Mouse (Mus musculus): ENCODE measurements around the gene Tspan32.

Tspan32 gene

DNA sequence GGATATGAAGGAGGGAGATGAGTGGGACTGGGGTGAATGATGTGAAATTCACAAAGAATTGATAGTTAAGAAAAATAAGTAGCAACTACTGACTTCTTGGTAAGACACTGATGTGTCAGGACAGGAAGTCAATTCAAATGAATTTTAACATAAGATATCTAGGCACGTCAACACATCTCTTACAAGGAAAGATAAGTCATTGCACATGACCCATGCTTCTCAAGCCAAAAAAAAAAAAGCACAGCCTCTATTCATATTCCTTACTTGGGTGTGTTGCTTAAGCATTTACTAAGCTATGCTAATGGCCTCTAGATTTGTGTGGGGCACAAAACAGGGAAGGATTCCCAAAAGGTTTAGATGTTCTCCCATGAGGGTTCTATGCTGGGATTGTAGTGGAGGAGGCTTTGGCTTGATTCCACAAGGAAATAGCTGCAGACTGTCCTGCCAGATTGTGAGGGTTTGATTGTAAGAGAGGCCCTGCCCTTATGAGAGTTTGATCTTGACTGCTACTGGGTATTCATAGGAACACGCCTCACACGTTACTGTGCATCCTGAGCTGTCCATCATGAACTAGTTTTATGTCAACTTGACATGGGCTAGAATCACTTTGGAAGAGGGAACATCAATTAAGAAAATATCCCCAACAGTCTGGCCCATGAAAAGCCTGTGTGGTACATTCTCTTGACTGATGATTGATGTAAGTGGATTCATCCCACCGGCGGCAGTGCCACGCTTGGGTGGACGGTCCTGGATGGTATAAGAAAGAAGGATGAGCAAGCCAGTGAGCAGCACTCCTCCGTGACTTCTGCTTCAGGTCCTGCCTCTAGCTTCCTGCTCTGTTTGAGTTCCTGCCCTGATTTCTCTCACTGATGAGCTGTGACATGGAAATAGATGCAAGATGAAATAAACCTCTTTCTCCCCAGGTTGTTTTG is 29.9 kb downstream of the Tspan32 start:
- DNase-seq, result no peak

DNA sequence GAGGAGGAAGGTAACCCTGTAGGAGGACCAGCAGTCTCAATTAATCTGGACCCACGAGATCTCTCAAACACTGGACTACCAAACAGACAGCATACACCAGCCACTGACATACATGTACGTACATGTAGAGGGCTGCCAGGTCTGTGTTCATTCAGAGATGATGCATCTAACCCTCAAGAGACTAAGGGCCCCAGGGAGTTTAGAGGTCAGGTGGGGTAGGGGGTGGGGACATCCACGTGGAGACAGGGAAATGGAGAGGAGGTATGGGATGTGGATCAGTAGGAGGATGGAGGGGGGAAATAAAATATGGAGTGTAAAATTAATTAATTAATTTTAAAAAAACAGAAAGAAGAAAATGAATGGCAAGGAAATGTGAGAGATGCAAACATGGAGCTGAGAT is 31.9 kb downstream of the Tspan32 start:
- DNase-seq, result no peak

DNA sequence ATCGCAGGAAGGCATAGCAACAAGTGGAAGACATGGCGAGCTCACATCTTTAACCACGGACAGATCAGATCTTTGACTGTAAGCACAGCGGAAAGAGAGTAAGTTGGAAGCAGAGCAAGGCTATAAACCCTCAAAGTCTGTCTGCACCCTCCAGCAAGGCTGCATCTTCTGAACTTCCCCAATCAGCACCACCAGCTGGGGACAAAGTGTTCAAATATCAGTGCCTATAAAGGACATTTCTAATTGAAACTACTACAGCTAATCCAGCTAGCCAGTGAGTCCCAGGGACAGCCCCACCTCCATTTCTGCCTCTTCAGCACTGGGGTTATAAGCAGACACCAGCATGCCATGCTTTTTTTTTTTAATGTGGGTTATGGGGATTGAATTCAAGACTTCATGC is 32.5 kb downstream of the Tspan32 start:
- no peak for DNase-seq

DNA sequence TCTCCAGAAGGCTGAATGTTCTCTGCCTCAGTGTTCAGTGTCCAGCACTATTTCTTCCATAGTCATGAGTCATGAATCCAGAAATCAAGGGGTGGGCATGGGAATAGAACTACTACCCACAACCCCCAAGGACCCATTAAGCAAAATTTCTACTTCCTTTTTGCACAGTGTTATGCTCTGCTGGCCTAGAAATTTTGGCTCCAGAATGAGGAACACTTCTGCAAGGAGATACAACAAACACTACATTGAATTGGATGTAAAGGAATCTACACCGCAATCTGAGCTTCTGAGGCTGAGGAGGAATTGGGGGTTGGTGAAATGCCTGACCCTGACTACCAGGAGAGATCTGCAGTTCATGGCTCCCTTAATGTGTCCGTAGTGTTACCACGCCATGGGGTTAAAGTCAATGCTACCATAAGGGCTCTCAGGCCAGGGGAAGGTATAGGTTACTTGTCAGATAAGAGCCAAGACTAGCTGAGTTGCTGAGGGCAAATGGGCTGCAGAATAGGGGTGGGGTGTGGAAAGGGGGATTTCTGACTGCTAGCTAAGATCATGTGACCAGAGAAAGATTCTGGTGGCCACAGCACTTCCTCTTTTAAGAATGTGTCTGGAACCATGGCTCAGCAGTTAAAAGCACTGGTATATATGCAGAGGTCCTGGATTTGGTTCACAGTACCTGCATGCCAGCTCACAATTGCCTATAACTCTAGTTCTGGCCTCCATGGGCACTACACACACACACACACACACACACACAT is 33.5 kb downstream of the Tspan32 start:
- DNase-seq, result no peak

DNA sequence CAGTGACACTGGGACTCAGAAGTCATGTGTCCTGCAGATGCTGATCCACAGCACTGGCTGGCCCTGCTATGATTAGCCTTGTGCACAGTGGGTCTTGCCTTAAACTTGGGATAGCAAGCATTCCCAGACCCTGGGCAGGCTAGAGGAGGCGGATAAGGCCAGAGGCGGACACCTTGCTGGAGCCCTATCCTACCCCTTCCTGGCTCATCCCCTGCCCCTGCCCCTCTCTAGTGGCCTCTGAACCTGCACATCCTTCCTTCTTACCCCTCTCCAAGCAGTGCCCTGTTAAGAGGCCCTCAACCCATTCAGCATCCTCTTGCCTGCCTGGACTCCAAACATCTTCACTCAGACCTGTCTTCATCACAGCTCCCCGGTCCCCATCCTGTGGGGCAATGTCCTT is 35.7 kb downstream of the Tspan32 start:
- DNase-seq, result no peak

DNA sequence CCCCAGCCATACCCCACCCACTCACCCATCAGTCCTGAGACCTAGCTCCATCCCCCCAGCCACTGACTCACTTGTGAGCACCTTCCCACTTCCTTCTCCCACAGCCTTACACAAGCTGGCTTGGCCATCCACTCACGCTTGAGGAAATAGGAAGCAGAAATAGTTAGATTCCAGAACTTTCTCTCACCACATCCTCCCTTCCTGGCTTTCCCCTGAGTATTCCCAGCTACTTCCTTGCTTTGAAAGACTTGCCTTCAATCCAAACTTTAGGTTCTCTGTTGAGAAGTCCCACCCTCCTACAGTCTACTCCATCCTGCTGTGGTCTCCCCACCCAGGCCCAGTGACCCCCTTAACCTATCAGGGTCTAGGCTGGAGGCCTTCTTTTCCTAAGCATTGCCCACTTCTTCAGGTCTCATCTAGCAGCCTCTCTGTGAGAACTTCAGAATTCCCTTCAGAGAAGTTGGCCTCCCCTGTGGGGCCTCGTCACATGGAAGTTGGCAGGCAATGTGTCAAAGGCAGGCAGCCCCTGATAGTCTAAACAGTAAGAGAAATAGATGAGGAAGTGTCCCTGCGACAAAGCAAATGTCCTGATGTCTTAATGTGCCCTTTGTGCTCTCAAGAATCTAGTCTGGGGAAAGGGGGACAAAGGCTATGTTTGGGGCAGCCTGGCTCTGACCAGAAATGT is 36.4 kb downstream of the Tspan32 start:
- no peak for DNase-seq

DNA sequence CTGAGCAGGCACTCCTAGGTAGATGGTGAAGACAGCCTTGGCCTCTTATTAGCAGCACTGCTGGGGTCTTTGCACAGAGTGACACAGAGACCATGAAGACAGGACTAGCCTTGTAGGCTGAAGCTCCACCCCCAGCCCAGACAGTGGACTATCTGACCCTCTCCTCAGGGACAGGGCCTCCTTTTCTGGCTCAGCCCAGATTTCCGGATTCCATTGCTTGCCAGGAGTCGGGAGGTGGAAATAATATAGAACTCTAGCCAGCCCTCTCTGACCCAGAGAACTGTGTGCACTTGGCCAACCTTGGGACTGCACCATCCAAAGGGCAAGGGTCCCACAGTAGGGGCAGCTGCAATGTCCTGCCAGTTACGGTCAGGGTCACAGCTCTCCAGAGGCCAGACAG is 37.2 kb downstream of the Tspan32 start:
- no peak for DNase-seq

DNA sequence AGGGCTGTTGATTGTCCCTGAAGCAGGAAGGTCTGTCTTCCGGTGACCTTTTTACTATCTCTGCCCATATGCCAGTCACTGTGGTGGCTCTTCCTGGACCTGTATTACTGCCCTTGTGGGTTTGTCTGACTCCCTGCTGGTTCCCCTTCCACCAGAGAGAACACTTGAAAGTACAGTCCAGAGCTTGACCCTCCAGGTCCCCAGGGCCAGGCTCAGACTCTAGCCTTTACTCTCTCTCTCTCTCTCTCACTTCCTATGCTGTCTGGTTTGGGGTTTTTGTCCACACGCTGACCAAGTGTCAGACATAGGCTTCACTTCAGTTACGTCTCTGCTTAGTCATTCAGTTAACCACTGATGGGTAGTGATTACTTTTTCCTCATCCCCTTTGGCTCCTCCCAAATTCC is 38.1 kb downstream of the Tspan32 start:
- DNase-seq, result no peak

DNA sequence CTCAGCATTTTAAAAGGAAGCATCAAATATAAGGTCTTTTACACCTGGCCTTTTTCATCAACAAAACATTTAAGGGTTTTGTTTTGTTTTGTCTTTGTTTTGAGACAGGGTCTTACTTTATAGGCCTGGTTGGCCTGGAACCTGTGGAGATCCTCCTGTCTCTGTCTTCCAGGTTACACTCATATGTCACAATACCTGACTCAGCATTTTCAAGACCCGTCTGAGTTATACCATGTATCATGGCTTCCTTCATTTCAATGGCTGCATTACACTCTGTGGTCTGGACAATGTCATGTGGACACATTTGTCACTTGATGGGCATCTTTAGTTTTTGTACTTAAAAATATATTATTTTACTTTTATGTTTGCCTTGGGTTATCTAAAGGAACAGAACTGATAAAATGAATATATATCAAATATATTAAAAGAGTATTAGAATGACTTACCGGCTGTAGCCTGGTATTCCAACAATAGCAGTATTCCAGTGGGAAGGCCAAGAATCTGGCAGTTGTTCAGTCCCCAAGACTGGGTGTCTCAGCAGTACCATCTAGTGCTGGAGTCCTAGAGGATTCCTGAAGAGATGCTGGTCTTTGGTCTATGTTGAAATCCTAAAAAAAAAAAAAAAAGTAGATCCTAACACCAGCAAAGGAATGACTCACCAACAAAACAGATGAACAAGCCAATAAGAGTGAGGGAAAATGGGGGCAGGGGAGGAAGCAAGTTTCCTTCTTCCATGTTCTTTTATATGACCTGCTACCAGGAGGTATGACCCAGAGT is 39.4 kb downstream of the Tspan32 start:
- no peak for DNase-seq

DNA sequence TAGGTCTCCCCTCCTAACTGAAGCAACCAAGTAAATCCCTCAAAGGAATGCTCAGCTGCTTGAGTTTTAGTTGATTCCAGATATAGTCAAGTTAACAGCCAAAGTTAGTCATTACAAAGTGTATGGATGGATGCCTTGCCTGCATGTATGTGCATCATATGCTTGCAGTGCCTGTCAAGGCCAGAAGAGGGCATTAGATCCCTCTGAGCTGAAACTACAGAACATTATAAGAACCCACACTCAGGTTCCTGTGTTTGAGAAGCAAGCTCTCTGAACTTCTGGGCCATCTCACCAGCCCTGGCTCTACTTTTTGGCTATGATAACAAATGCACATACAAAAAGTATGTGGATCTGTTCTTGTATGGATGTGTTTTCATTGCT is 40.0 kb downstream of the Tspan32 start:
- no peak for DNase-seq

DNA sequence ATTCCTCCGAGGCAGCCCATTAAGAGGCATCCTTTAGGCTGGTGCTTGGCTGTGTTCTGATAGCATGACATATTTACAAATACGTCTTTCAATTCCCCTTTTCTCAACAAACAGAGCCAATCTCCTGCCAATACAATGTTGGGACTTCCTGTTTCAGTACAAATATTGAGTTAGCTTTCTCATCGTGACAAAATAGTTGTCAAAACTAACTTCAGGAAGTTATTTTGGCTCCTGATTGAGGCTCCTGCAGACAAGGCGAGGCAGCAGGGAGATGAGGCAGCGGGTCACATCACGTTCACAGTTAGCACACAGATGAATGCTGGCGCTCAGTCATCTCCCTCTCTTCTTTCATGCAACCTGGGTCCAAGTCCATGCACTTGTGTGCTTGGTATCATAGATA is 41.5 kb downstream of the Tspan32 start:
- no peak for DNase-seq

DNA sequence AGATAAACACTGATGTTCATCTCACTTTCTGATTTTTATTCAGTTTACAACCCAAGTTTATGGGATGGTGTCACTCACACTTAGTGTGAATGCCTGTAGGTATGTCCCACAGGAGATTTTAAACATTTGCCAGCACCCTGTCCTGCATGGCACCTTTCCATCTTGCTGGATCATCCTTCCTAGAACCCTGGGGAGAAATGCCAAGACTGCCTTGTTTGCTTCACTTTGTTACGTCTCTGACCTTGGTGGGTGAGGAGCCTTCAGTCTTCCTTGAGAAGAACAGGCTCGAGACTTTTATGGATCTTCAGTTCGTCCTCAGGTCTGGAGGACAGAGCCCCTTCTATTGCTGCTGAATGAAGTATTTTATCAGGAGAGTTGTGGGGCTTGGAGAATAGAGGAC is 44.5 kb downstream of the Tspan32 start:
- DNase-seq, result peak; percentile 19

DNA sequence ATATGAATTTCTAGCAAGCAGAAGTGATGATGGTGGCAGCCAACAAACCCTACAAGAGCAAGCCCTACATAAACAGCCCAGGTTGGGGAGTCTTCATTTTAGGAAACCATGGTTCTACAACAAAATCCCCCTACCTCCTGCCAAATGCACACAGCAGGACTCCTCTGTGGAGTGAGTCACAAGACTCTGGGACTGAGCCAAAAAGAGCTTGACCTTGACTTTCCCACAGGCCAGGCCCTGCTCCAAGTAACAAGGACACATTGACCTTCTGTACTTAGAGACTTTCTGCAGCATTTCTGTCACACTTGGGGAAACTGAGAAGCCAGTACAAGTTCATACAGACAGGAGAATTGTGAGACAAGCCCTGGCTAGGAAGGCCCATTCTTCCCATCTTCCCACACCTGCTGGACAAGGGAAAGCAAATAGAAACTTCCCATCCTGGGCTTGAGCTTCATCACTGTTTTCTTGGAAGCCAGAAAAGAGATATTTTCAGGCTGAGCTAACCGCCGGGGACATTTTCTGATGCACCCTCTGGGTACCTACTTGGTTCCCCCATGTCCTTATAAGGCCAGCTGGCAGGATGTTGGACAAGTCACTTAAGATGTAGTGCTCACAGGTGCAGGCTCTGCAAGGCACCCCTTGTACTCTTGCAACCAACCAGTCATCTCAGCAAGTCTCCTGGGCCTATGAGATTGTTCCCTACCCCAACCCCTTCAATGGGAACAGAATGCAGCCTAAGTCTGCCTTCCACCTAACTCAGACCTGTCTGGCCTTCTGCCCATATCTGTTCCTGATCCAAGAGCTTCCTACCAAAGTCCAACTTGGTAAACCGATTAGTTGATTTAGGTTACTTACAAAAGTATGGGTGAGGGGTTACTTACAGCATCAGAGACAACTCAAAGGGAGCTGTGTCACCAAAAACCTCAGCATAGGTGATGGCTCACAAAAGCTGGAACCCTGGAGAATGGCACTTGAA is 45.3 kb downstream of the Tspan32 start:
- peak; percentile 27 for DNase-seq

DNA sequence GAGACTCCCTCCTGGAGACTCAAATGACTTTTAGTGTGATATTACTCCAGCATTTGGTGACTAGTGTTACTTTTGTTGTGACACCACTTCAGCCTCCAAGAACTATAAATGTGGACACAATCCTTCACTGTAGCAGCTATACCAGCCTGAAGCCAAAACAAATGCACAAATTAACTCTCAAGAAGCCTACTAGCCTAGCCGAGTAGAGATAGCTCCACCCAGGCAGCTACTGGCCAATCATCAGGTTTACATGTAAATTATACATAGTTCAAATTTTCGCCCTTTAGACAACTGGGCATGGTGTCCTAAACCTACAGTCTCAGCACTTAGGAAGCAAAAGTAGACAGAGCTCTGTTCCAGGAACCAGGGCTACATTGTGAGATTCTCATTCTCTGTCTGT is 46.5 kb downstream of the Tspan32 start:
- peak; percentile 12 for DNase-seq

DNA sequence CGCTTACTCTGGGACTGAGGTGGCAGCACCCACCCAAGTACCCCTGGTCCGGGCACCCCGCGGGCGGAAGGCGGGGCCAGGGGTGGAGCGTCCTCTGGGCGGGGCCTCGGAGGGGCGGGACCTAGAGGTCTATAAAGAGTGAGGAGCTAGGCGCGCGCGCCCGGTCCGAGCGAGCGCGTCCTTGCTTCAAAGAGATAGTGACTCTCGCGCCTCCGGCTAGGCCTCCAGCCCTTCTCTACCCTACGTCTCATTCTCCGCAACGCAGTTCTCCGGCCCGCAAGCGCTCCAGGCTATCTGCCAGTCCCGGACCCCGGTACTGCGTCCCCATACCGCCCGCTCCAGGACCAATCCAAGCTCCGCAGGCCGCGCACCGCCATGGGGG is 47.8 kb downstream of the Tspan32 start, which contains the start of gene Cd81:
Gene Cd81, plus strand, starts transcription at position 114 of the 382 bp plus-strand sequence.
- DNase-seq, result peak; percentile 81

DNA sequence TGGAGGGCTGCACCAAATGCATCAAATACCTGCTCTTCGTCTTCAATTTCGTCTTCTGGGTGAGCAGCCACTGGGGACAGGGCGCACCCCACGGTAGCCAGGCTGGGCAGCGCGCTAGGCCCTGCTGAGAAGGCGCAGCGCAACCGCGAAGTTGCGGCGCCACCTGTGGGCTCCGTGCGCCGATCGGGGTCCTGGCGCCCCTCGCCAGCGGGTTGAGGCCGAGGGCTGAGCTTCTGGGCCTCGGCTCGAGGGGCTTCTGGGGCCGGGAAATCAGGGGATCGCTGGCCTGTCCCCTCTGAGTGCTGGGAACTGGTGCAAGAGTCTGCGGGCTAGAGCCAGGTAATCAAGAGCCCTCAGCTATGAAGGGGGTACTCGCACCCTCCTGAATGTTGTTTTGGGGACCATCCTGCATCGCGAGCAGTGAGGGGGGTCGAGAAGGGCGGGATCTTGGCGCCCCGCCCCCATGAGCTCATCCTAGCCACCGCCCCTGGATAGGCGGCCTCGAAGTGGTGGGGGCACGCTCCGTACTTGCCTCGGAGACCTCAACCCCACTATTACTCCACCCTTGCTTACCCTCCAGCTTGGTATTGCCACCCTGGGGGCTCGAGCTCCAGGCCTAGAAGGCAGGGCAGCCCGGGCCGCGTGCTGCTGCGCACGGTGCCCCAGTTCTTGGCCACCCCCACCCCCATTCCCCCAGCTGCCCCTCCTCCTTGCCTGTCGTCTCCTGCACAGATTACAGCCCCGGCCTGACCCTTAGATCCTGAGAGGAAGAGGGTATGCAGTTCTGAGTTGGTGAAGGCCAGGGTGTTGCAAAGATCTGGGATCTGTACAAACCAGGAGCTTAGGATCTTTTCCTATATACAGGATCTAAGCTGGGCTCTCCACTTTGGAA is 48.4 kb downstream of the Tspan32 start:
- peak; percentile 61 for DNase-seq

DNA sequence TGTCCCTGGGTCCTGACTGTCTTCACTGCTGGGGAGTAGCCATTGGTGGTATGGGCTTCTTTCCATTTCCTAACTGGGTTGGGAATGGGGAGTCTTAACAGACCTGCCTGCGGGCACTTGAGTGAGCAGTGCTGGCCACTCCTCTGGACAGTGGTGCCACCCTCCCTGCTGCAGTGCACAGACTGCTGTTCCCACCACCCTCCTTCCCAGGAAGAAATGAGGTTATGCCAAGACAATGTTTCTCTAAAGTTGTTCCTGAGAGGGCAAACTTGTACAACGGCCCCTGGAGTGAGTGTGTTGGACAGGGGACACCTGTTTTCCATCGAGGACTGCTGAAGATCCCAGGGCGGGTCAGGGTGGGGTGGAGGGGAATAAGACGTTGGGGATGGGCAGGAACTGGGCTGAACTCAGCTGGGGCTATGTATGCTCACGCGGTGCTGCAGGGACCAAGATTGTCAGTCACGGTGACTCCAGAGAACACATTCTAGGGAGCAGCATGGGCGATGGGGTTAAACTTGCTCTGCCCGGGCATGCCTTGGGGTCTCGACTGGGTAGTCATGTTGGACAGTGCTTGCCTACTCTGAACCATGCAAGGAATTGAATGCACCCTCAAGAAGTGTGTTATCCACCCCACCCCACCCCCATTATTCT is 49.2 kb downstream of the Tspan32 start:
- DNase-seq, result peak; percentile 11

DNA sequence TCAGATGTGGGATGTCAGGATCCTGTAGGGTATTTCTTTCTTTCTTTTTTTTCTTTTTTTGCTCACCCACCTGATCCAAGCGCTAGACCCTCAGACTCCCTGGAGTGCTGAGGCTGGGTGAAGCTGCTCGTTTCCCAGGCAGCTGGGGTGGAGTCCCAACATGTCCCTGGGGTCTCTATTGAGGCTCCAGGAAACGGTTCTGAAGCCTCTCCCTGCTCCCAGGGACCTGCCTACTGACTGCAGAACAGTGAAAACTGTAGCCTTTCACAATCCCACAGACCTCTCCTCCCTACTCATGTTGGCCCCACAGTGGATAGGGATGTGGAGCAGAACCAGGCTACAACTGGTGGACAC is 49.7 kb downstream of the Tspan32 start:
- DNase-seq, result peak; percentile 17

DNA sequence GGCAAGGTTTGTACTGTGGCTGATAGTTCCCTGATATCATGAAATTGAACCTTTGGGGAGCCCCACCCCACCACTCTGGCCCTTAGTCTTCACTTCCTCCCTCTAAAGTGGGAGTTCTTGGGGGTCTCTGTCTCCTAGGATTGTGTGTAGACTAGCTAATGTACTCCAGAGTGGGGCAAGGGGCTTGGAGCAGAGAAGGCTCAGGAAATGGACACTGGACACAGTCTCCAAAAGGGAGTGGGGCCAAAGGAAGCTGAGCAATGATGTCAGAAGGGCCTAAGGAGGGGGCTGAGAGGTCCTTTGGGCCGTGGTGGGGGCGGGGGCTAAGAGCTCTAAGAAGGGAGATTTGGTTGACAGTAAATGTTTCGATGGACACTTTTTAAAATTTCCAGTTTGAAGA is 50.2 kb downstream of the Tspan32 start:
- DNase-seq, result no peak

Measured in cerebellum, adult 9-10 months (tissue).